Mouse (Mus musculus): Measurements from ENCODE around the gene Ptgr2. TPM values are rescaled to one million over a fixed set of nuclear protein-coding genes. Genes with fewer than 3 reads are reported as not detected.

The Ptgr2 gene
- 10 to 100 TPM; 17.4 to 19.6 TPM for total RNA-seq (2023)

GRCm38 (mm10) chr12:84284885-84285592 lies at the start of gene Ptgr2:
Gene Ptgr2 (plus strand): TSS chr12:84285232.

DNA sequence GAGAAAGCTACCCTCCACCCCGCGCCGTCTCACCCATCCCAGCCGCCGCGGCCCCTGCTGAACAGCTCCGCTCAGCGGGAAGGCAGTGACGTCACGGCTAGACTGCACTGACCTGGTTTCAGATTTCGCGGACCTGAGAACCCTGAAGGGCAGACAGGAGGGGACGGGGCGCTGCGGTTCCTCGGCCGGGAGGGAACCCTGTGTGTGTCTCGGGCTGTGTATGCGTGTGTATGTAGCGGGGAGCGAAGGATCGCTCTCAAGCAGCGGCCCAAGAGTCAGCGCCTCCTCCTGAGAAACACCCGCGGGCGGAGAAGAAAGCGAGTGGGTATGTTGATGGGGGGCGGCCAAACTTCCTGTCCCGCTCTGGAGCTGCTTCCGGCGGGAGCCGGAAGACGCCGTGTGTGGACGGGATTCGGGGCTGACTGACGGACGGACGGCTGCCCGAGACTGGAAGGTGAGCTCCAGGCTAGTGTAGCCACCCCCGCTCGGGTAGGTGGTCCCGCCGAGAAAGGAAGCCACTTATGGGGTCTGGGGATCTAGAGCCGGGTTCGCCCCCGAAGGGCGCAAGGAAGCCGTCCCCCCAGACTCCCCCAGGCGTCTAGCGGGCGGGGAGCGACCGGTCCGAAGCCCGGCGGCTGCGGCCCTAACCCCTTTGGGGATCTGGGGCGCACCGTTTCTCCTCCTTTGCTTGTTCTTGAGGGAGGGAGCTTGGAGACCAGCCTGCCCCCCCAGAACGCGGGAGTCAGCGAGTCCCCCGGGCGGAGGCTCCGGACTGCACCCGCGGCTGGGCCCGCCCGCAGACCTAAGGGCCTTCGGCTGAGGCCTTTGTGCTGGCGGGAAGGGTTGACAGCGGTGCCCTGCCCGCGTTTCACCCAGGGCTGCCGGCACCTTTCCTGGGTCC lies 31.9 kb downstream of the Ptgr2 start, which contains the start of gene Zfp410:
Gene Zfp410, plus strand, starts transcription at position 132 of the 901 bp plus-strand sequence.

GRCm38 (mm10) chr12:84361555-84362489 lies 76.8 kb downstream of the Ptgr2 start, which contains the start of the genes Coq6 and Fam161b:
Gene Coq6 (plus strand): TSS chr12:84361657.
Gene Fam161b (minus strand): TSS chr12:84361833.

Other genes with a start within 250 kb of the Ptgr2 start
- under 1 TPM in 1 of 2 experiments, not detected in 1; 0.15 TPM for gene Acot4, start 246.9 kb upstream of the Ptgr2 start, total RNA-seq (2023)
- not detected for gene Gm49366, start 246.3 kb upstream of the Ptgr2 start, total RNA-seq (2023)
- not detected for gene Acot3, start 233.1 kb upstream of the Ptgr2 start, total RNA-seq (2023)
- not detected for gene Acot5, start 215.9 kb upstream of the Ptgr2 start, total RNA-seq (2023)
- 1 to 10 TPM; 3.1 to 3.6 TPM for gene Acot6, start 184.6 kb upstream of the Ptgr2 start, total RNA-seq (2023)
- gene Dnal1, start 170.9 kb upstream of the Ptgr2 start, total RNA-seq (2023): 1 to 10 TPM in 1 of 2 experiments, under 1 TPM in 1; 0.89 to 1.0 TPM
- 1 to 10 TPM; 8.5 to 9.0 TPM for gene Pnma1, start 136.7 kb upstream of the Ptgr2 start, total RNA-seq (2023)
- gene Elmsan1, start 66.4 kb upstream of the Ptgr2 start, total RNA-seq (2023): 10 to 100 TPM; 90.8 to 95.5 TPM
- gene Zfp410, start 31.6 kb downstream of the Ptgr2 start, total RNA-seq (2023): 10 to 100 TPM; 71.7 to 81.9 TPM
- gene Coq6, start 76.4 kb downstream of the Ptgr2 start, total RNA-seq (2023): 10 to 100 TPM; 22.9 to 23.9 TPM
- gene Fam161b, start 76.6 kb downstream of the Ptgr2 start, total RNA-seq (2023): 1 to 10 TPM; 1.3 TPM
- 10 to 100 TPM; 40.1 to 47.5 TPM for gene Entpd5, start 123.8 kb downstream of the Ptgr2 start, total RNA-seq (2023)
- gene Bbof1, start 123.8 kb downstream of the Ptgr2 start, total RNA-seq (2023): 1 to 10 TPM; 1.5 to 1.9 TPM
- gene Rnf113a2, start 132.0 kb downstream of the Ptgr2 start, total RNA-seq (2023): 10 to 100 TPM; 34.9 to 37.8 TPM
- gene Aldh6a1, start 165.8 kb downstream of the Ptgr2 start, total RNA-seq (2023): 10 to 100 TPM; 10.8 to 12.8 TPM
- 10 to 100 TPM; 18.6 to 19.0 TPM for gene Lin52, start 166.2 kb downstream of the Ptgr2 start, total RNA-seq (2023)

Data from T-cell, adult 66 days (primary cell).